Mouse (Mus musculus): Measurements from ENCODE around the gene Cptp. TPM values are rescaled to one million over a fixed set of nuclear protein-coding genes. Genes with fewer than 3 reads are reported as not detected.
A peak's percentile ranks its signal among the peaks of the same experiment; 100 is the strongest.

Cptp gene
- polyA plus RNA-seq, 1 experiment from 2014 or later: 19.5 TPM

DNA sequence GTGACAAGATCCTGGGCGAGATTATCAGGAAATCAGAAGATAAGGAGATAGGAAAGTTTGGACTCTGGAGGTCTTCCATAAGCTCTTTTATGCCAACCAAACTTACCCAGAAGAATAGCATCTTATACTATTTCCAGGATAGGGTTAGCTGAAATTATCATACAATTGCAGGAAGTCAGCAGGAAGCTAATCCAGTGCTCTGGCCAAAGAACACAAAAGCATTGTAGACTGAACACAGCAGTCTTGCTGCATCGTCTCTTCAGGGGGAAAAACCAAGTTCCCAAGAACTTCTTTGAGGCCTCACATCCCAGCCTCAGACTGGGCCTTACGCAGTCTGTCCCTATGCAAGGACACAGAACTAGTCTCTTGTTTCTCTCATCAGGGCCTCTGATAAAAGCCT, 14.3 kb upstream of the Cptp start:
- Histone ChIP-seq H3K9ac (no peak overlapping the region), H3K4me3 (no peak overlapping the region), H3K27me3 (replicated peaks) (no peaks in the 10 kb centered on the region), H3K4me1 (no peaks in the 10 kb centered on the region), H3K27ac (no peak overlapping the region), H3K36me3 (peaks cover 49% of the 10 kb centered on the region), H3K9me3 (no peaks in the 10 kb centered on the region), H3K4me2 (replicated peaks) (no peak overlapping the region)
- ATAC-seq (ENCODE audit: low FRiP score, low read depth): no peak
- 87% methylated on average over 3 of the region's 3 CpGs for WGBS

DNA sequence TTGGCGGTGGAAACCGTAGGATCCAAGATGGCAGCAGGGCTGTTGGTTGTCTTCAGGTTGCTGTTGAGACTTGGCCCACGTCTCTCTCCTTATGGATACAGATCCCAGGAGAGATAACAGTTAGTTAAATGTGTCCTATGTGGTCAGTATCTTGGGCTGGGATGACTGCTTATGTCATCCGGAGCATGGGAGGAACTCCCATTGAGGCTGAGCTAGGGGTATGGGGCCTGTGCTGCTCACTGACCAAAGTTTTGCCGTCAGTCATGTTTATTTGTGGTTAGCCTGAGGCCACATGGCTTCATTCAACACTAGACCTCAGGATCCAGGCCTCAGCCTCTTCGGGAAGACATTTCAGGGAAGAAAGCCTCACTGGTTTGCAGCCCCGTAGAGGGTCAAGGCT, 2.2 kb upstream of the Cptp start:
- H3K36me3 ChIP-seq: peaks cover 46% of the 10 kb centered on the region
- no peak overlapping the region for H3K27ac ChIP-seq
- no peak for ATAC-seq (ENCODE audit: low FRiP score, low read depth)
- H3K9me3 ChIP-seq: no peaks in the 10 kb centered on the region
- WGBS: 95% methylated on average over 7 of the region's 7 CpGs
- H3K4me2 ChIP-seq (replicated peaks): no peak overlapping the region
- no peaks in the 10 kb centered on the region for H3K27me3 ChIP-seq (replicated peaks)
- H3K4me1 ChIP-seq: peaks cover 17% of the 10 kb centered on the region
- H3K4me3 ChIP-seq: no peak overlapping the region
- H3K9ac ChIP-seq: no peak overlapping the region

DNA sequence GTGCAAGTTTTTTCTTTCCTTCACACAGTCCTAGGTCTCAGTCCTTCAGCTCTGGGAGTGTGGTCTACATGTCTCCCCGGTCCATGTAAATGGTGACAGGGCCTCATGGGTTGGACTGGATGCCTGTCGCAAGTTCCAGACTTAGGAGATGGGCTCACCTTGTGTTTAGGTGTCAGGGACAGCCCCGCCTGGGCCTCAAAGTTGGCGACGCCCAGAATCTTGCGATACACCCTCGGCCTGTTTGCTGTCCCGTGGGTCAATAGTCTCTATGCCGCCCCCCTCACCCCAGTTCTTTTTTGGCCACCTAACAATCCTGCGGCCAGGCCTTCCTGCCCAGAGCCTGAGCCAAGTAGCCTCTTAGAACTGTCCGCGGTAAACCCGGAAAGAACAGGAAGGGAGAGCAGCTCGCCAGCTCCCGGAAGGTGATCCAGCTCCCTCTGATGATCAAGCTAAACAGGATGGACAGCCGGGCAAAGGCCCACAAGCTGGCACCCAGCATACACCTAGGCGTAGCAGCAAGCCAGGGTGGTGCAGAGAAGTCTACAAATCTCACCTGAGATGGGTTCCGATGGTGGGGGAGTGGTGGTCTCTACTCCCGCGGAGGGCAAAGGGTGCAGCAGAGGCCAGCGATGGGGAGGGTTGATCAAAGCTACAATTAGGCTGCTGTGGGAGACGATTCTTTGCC, 484 bp downstream of the Cptp start:
- Histone ChIP-seq H3K27ac (no peak overlapping the region), H3K4me2 (replicated peaks) (peak overlapping the region; percentile 98)
- ATAC-seq (ENCODE audit: low FRiP score, low read depth): no peak; the same call in none of the 2 replicates

DNA sequence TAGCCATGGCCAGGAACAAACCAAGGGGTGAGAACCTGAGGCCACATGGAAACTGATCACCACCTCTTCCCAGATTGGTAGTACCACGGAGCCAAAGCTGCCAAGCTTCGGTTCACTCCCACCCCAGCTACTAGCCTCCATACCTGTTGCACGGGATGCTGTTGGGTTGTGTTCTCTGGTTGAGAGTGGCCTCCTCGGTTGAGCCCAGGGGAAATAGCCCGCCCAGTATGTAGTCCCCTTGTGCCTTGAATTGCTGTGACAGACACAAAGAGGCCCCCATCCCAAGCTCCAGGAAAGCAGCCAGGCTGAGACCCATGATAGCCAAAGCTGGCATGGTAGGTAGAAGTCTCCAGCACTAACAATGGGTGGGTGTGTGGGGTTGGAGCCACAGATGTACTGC, 6.2 kb downstream of the Cptp start, which contains the start of gene Tas1r3:
Gene Tas1r3 (minus strand): TSS at position 362 of the 400 bp plus-strand sequence.
- H3K9me3 ChIP-seq: no peaks in the 10 kb centered on the region
- H3K4me2 ChIP-seq (replicated peaks): no peak within 1 kb of the TSS
- peaks cover under 1% of the 10 kb centered on the region; the same call in 1 of the 2 replicates for H3K4me1 ChIP-seq
- 79% methylated on average over 5 of the region's 5 CpGs for WGBS
- no peak within 1 kb of the TSS for H3K4me3 ChIP-seq
- peaks cover 57% of the 10 kb centered on the region for H3K36me3 ChIP-seq
- no peak within 1 kb of the TSS for H3K27ac ChIP-seq
- H3K9ac ChIP-seq: no peak within 1 kb of the TSS
- ATAC-seq (ENCODE audit: low FRiP score, low read depth): no peak
- H3K27me3 ChIP-seq (replicated peaks): no peaks in the 10 kb centered on the region

More for the DNA sequence above, 484 bp downstream of the Cptp start:
- 8% methylated on average over 22 of the region's 22 CpGs for WGBS
- Histone ChIP-seq H3K9me3 (no peaks in the 10 kb centered on the region), H3K4me3 (peak overlapping the region; percentile 70), H3K27me3 (replicated peaks) (no peaks in the 10 kb centered on the region), H3K4me1 (peaks cover 17% of the 10 kb centered on the region), H3K9ac (peak overlapping the region; percentile 77), H3K36me3 (peaks cover 36% of the 10 kb centered on the region)

DNA sequence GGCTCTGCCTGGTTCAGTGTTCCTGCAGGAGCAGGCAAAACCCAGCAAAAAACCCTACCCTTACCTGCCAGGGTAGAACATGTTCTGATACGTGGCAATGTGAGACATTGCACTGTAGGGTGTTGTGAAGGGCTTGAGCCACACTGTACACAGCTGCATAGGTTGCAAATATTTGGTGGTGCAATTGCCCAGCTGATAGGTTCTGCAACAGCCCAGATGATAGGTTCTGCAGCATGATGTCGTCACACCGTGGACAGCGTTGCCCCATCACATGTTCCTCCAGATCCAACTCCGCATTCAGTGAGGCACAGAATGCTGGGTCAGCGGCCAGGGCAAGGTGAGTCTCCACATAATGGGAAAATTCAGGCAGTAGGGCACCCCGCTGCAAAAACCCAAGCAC, 7.5 kb downstream of the Cptp start:
- H3K9me3 ChIP-seq: no peaks in the 10 kb centered on the region
- no peak overlapping the region for H3K4me3 ChIP-seq
- H3K9ac ChIP-seq: no peak overlapping the region
- 90% methylated on average over 7 of the region's 7 CpGs for whole genome bisulfite sequencing
- H3K36me3 ChIP-seq: peaks cover 68% of the 10 kb centered on the region
- no peak for ATAC-seq (ENCODE audit: low FRiP score, low read depth)
- H3K4me1 ChIP-seq: no peaks in the 10 kb centered on the region
- no peak overlapping the region for H3K4me2 ChIP-seq (replicated peaks)
- no peaks in the 10 kb centered on the region for H3K27me3 ChIP-seq (replicated peaks)
- H3K27ac ChIP-seq: no peak overlapping the region

DNA sequence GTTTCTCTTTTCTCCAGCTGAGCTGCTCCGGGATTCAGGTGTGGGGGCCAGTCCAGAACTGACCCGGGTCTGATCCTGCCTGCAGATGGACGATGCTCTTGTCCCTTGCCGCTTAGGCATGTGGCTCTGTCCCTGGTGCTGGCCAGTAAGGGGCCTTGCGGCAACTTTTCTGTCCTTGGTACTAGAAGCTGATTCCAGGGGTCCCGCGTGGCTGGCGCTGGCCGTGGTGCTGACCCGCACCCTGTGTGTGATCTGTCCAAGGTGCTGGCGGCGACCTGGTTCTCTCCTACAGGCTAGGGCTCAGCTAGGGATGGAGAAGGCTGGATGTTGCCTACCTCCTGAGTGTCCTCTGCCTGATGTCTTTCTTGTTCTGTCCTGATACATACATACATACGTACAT, 9.9 kb downstream of the Cptp start:
- ATAC-seq (ENCODE audit: low FRiP score, low read depth): no peak
- no peak overlapping the region for H3K27ac ChIP-seq
- H3K36me3 ChIP-seq: peaks cover 76% of the 10 kb centered on the region
- H3K9ac ChIP-seq: no peak overlapping the region
- H3K4me1 ChIP-seq: no peaks in the 10 kb centered on the region
- H3K27me3 ChIP-seq (replicated peaks): no peaks in the 10 kb centered on the region
- WGBS: 34% methylated on average over 13 of the region's 13 CpGs
- H3K9me3 ChIP-seq: no peaks in the 10 kb centered on the region
- H3K4me2 ChIP-seq (replicated peaks): no peak overlapping the region
- no peak overlapping the region for H3K4me3 ChIP-seq

DNA sequence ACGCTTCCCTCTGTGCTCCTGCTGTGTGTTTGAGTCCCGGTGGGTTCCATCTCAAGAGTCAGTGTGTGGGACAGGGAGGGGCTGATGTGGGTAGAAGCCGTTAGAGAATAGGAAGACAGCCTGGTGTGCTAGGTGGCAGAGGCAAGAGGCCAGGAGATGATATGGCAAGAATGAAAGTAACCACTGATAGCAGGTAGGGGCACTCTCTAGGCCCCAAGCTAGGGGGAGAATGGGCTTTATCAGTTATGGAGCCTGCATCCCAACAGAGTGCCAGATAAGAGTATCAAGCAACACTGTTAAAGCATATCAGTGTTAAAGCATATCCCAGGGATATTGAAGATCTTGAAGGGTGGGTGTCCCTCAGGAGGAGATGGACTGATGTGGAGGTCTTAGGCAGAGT, 12.4 kb downstream of the Cptp start:
- ATAC-seq (ENCODE audit: low FRiP score, low read depth): no peak
- peaks cover 86% of the 10 kb centered on the region for H3K36me3 ChIP-seq
- WGBS: 90% methylated on average over 3 of the region's 3 CpGs

DNA sequence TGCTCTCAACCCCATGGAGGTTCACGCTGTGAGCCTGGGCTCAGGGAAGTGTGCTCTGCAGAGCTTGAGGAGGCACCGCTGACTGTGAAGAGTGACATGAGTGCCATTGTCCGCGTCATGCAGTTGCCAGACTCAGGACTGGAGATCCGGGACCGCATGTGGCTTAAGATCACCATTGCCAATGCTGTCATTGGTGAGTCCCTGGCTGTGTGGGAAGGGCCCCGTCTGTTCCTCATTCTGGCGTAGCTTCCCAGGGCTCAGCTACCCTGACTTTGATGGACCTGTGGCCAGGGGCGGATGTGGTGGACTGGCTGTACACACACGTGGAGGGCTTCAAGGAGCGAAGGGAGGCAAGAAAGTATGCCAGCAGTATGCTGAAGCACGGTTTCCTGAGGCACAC, 13.2 kb downstream of the Cptp start:
- Histone ChIP-seq H3K4me1 (no peaks in the 10 kb centered on the region), H3K36me3 (peaks cover 79% of the 10 kb centered on the region), H3K27ac (no peak overlapping the region), H3K4me2 (replicated peaks) (no peak overlapping the region), H3K9ac (no peak overlapping the region), H3K4me3 (no peak overlapping the region), H3K27me3 (replicated peaks) (no peaks in the 10 kb centered on the region), H3K9me3 (no peaks in the 10 kb centered on the region)
- no peak for ATAC-seq (ENCODE audit: low FRiP score, low read depth)
- 96% methylated on average over 12 of the region's 12 CpGs for WGBS

More for the DNA sequence above, 12.4 kb downstream of the Cptp start:
- no peak overlapping the region for H3K4me3 ChIP-seq
- no peaks in the 10 kb centered on the region for H3K9me3 ChIP-seq
- no peaks in the 10 kb centered on the region for H3K4me1 ChIP-seq
- no peak overlapping the region for H3K4me2 ChIP-seq (replicated peaks)
- no peak overlapping the region for H3K9ac ChIP-seq
- no peak overlapping the region for H3K27ac ChIP-seq
- H3K27me3 ChIP-seq (replicated peaks): no peaks in the 10 kb centered on the region

DNA sequence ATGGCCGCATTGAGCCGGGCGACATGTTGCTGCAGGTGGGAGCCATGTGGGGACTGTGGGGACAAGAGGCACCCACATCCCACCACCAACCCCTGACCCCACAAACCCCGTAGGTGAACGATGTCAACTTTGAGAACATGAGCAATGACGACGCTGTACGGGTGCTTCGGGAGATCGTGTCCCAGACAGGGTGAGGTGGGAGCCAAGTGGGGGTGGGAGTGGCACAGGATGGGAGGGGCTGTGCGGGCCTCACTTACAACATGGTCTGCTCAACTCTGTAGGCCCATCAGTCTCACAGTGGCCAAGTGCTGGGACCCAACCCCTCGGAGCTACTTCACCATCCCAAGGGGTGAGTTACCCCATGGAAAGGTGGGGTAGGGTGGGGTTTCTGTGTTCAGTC, 14.2 kb downstream of the Cptp start:
- 94% methylated on average over 12 of the region's 12 CpGs for WGBS

DNA sequence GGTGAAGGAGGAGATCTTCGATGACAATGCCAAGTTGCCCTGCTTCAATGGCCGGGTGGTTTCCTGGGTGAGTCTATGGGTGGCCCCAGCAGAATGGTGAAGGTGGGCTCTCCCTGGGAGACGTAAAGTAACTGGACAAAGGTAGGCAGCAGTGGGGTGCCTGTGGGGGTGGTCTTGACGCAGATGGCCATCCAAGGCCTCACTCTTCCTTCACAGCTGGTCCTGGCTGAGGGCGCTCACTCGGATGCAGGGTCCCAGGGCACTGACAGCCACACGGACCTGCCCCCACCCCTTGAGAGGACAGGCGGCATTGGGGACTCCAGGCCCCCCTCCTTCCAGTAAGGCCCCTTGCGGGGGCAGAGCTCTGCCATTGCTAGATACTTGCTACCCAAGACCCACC, 15.8 kb downstream of the Cptp start:
- WGBS: 92% methylated on average over 9 of the region's 9 CpGs
- Histone ChIP-seq H3K4me1 (peaks cover 13% of the 10 kb centered on the region), H3K27ac (no peak overlapping the region), H3K4me3 (no peak overlapping the region), H3K4me2 (replicated peaks) (no peak overlapping the region), H3K27me3 (replicated peaks) (no peaks in the 10 kb centered on the region), H3K9me3 (no peaks in the 10 kb centered on the region), H3K9ac (no peak overlapping the region), H3K36me3 (peaks cover 53% of the 10 kb centered on the region)
- no peak for ATAC-seq (ENCODE audit: low FRiP score, low read depth)

More for the DNA sequence above, 14.2 kb downstream of the Cptp start:
- Histone ChIP-seq H3K36me3 (peaks cover 68% of the 10 kb centered on the region), H3K9me3 (no peaks in the 10 kb centered on the region), H3K4me2 (replicated peaks) (no peak overlapping the region), H3K4me3 (no peak overlapping the region), H3K27ac (no peak overlapping the region), H3K4me1 (no peaks in the 10 kb centered on the region), H3K9ac (no peak overlapping the region), H3K27me3 (replicated peaks) (no peaks in the 10 kb centered on the region)
- no peak for ATAC-seq (ENCODE audit: low FRiP score, low read depth)

DNA sequence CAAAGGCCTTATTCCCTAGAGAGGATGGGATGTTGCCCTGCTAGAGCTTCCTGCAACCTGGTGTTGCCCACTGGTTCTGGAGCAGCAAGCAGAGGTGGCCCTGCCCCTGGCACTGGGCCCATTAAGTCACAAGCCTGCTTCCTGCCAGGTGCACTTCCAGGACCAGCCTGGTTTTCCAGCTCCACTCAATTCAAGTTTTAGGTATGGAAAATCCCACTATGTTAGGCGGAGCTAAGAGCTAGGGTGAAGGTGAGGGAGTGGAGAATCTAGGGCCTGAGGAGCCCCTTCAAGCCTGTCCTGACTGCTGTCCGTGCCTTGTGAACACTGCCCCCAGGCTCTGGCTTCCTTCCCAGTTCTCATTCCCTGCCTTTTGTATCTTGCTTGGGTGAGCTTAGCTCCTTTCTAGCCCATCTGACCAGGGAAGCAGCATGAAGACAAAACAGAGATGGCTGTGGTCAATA, 17.3 kb downstream of the Cptp start:
- no peak overlapping the region for H3K9ac ChIP-seq
- no peak for ATAC-seq (ENCODE audit: low FRiP score, low read depth)
- no peak overlapping the region for H3K4me2 ChIP-seq (replicated peaks)
- peaks cover 20% of the 10 kb centered on the region for H3K4me1 ChIP-seq
- peaks cover 39% of the 10 kb centered on the region for H3K36me3 ChIP-seq
- H3K27me3 ChIP-seq (replicated peaks): no peaks in the 10 kb centered on the region
- 86% methylated on average over 2 of the region's 2 CpGs for WGBS
- H3K4me3 ChIP-seq: no peak overlapping the region
- no peaks in the 10 kb centered on the region for H3K9me3 ChIP-seq
- H3K27ac ChIP-seq: no peak overlapping the region

DNA sequence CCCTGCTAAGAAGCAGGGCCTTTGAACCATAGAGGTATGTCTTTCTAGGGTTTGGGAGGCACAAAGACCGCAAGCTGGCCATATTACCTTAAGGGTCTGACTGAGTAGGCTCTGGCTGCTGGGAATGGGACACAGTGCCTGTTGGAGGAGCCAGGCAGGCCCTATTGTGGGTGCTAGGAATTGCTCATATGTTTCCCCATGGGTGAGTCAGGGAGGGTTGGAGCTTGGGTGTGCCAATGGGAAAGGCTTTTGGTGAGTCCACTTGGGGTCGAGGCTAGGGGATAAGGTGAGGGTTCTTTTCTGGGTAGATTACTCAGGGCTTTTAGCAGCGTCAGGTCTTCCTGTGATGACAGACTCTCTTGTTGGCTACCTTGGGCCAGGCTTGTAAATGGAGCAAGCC, 17.9 kb downstream of the Cptp start:
- Histone ChIP-seq H3K4me1 (peaks cover 26% of the 10 kb centered on the region), H3K4me3 (no peak overlapping the region), H3K9ac (no peak overlapping the region), H3K27me3 (replicated peaks) (no peaks in the 10 kb centered on the region), H3K9me3 (no peaks in the 10 kb centered on the region), H3K27ac (no peak overlapping the region), H3K4me2 (replicated peaks) (no peak overlapping the region), H3K36me3 (peaks cover 33% of the 10 kb centered on the region)
- WGBS: 84% methylated on average over 3 of the region's 3 CpGs
- ATAC-seq (ENCODE audit: low FRiP score, low read depth): no peak

All from neural tube, embryonic 12.5 days (tissue).